Mouse (Mus musculus): Measurements from ENCODE around the gene Phf23. TPM values are rescaled to one million over a fixed set of nuclear protein-coding genes. Genes with fewer than 3 reads are reported as not detected.

Gene Phf23
- total RNA-seq, 2 experiments from 2014 or later, result 23.1 to 23.4 TPM

DNA sequence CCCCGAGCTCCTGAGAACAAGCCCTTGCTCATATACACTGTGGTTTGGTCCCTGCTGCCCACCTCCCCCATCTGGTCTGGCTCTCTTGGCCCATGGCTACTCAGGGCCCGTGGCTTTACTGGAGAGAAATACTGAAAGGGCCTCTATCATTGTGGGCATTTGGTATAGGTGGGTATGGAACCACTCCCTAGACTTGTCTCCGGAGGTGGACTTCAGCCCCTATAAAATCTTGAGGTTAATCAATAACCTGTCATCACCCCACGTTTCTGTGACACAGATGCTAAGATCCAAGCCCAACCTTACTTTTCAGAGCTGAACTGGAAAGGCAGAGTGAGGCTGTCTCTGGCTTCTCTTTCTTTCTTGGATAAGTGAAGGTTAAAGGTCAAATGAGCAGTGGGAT lies 26.8 kb upstream of the Phf23 start:
- DNase-seq, result no peak
- intact Hi-C loops (cut with DNase I), result no loop called here

- no peak for DNase-seq
- intact Hi-C loops (cut with DNase I), result no loop called here
These were observed 25.4 kb upstream of the Phf23 start for GRCm38 (mm10) chr11:69970222-69970621.

DNA sequence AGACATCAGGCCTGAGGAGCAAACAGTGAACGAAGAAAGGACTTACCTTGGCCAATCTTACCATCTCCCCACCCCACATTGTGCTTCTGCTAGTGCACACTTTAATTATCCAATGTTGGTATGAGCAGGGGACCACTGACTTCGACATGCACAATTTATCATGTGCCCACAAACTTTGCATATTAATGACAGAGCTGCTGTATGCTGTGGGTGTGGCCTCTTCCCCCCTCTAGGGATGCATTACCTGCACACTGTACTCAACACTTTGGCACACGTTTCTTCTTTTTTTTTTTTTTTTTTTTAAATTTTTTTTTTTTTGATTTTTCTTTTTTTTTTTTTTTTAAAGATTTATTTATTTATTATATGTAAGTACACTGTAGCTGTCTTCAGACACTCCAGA lies 24.8 kb upstream of the Phf23 start:
- DNase-seq, result no peak
- intact Hi-C loops (cut with DNase I), result no loop called here

GRCm38 (mm10) chr11:69974907-69975306 lies 20.7 kb upstream of the Phf23 start:
- DNase-seq, result no peak
- intact Hi-C loops (cut with DNase I), result no loop called here

DNA sequence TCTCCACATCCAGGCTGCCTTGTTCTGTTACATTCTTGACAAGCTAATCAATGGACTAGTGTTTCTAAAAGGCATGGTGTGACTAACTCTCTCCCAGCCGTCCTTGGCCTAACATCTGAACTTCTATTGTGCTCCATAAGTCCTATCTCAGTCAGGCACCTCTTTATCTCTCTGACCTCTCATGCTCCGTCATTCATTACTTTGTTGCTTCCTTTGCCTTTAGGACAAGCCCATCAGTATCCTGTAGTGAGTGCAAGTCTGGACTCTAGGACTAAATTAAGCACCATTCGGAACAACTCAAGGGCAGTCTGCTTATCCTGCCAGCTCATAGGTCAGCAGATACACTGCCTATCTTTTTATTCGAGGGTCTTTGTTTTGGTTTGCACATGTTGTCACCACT lies 19.3 kb upstream of the Phf23 start:
- DNase-seq, result no peak
- intact Hi-C loops (cut with DNase I), result no loop called here

DNA sequence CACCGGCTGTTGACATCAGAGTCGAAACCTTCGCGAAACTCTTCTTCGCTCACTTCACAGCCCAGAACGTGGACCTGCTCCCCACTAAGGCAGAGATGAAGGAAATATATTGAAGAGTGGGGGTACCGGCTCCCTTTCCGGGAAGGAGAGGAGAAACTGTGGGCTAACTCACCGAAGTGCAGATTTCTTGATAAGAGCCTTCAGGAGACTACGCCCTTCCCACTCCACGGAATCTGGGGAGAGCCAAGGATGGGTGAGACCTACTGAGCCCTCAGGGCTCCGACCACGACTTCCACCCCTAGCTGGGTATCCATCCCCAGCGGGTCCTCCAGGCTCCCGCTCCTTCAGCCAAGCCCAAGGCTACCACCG lies 15.8 kb upstream of the Phf23 start:
- no peak for DNase-seq
- intact Hi-C loops (cut with DNase I), result loop anchor here (2.0 kb wide), 3 partner anchors 15 to 59 kb away; partner anchors contain the start of genes Acadvl, Eif5a and Phf23

GRCm38 (mm10) chr11:69980196-69981140 lies 15.1 kb upstream of the Phf23 start:
- DNase-seq, result peak; percentile 99
- intact Hi-C loops (cut with DNase I), result loop anchor here (2.0 kb wide), 3 partner anchors 14 to 60 kb away; partner anchors contain the start of genes Acadvl, Eif5a and Phf23

- intact Hi-C loops (cut with DNase I), result loop anchor here (2.0 kb wide), 3 partner anchors 14 to 60 kb away; partner anchors contain the start of genes Acadvl, Eif5a and Phf23
- DNase-seq, result peak; percentile 25 to 36
These were observed 14.3 kb upstream of the Phf23 start, which contains the start of gene Ctdnep1 for GRCm38 (mm10) chr11:69981141-69981762. TSS of gene Ctdnep1 (plus strand) at chr11:69981156.

- DNase-seq, result peak in 1 of 2 experiments; percentile 13
- intact Hi-C loops (cut with DNase I), result no loop called here
These were observed 13.4 kb upstream of the Phf23 start, which contains the start of gene Elp5 for GRCm38 (mm10) chr11:69982225-69982624. TSS of gene Elp5 (minus strand) at chr11:69982517.

GRCm38 (mm10) chr11:69982877-69983276 lies 12.7 kb upstream of the Phf23 start:
- intact Hi-C loops (cut with DNase I), result no loop called here
- DNase-seq, result peak in 1 of 2 experiments; percentile 33

GRCm38 (mm10) chr11:69983377-69983776 lies 12.2 kb upstream of the Phf23 start:
- intact Hi-C loops (cut with DNase I), result no loop called here
- peak; percentile 16 to 34 for DNase-seq

DNA sequence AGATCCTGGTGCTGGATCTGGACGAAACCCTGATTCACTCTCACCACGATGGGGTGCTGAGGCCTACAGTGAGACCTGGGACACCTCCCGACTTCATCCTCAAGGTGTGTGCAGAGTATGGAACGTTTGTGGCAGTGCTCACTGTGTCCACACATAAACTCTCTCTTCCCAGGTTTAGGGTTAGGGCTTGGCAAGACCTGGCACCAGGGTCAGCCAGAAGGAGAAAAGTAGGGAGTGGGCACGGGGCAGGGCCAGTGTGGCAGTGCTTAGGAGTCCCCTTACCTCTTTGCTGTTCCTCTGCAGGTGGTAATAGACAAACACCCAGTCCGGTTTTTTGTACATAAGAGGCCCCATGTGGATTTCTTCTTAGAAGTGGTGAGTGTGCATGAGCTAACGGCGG lies 11.1 kb upstream of the Phf23 start:
- intact Hi-C loops (cut with DNase I), result no loop called here
- DNase-seq, result no peak

GRCm38 (mm10) chr11:69989949-69990348 lies 5.6 kb upstream of the Phf23 start:
- DNase-seq, result no peak
- intact Hi-C loops (cut with DNase I), result loop anchor here (10.0 kb wide), 2 partner anchors 575 to 665 kb away; partner anchors contain the start of genes Eno3, Kdm6b and Pfn1

GRCm38 (mm10) chr11:69990850-69991691 lies 4.5 kb upstream of the Phf23 start, which contains the start of gene Gabarap:
TSS of gene Gabarap (plus strand) at chr11:69991143.
- intact Hi-C loops (cut with DNase I), result loop anchor here (10.0 kb wide), 2 partner anchors 576 to 664 kb away; partner anchors contain the start of genes Eno3, Kdm6b and Pfn1
- peak; percentile 94 to 95 for DNase-seq

DNA sequence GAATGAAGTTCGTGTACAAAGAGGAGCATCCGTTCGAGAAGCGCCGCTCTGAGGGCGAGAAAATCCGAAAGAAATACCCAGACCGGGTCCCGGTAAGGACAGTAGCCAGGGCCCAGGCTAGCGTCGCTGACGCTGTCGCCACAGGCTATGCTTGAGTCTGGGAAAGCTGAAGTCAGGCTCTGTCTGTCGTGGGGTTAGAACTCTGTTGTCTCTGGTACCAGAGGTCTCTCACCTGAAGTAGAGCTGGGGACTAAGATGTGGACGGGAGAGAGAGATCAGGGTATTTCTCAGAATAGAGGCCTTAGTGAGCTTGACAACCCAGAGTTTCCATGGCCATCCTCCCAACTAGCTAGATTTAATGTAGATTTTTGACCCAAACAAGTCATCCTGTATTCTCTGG lies 3.9 kb upstream of the Phf23 start:
- intact Hi-C loops (cut with DNase I), result loop anchor here (10.0 kb wide), 2 partner anchors 577 to 663 kb away; partner anchors contain the start of genes Eno3, Kdm6b and Pfn1
- DNase-seq, result no peak

- no peak for DNase-seq
- intact Hi-C loops (cut with DNase I), result loop anchor here (10.0 kb wide), 2 partner anchors 578 to 662 kb away; partner anchors contain the start of genes Eno3, Kdm6b and Pfn1
These were observed 3.2 kb upstream of the Phf23 start for GRCm38 (mm10) chr11:69992396-69992795.

GRCm38 (mm10) chr11:69992932-69993331 lies 2.6 kb upstream of the Phf23 start:
- no peak for DNase-seq
- intact Hi-C loops (cut with DNase I), result loop anchor here (10.0 kb wide), 2 partner anchors 578 to 662 kb away; partner anchors contain the start of genes Eno3, Kdm6b and Pfn1

GRCm38 (mm10) chr11:69994401-69995090 lies 1.0 kb upstream of the Phf23 start:
- intact Hi-C loops (cut with DNase I), result loop anchor here (2.0 to 10.0 kb wide), 3 partner anchors 14 to 660 kb away; partner anchors contain the start of genes Ctdnep1, Eno3, Kdm6b and Pfn1
- no peak for DNase-seq
